Mouse (Mus musculus) small intestine, adult 2 months (tissue): Measurements from ENCODE around the gene Shc4.

ENCODE experiments used
- CTCF ChIP-seq: fragments of 200-500 bp; IDR thresholded peaks from 2 replicates; pipeline ENCODE4 v1.5.1; 2012; ENCODE audit warnings: low read depth, mild to moderate bottlenecking, control low read depth, inconsistent platforms, low read length, moderate library complexity, mixed read lengths; ENCODE audit not compliant: insufficient replicate concordance, insufficient read length; ENCODE audit errors: extremely low read depth
- POLR2A ChIP-seq: fragments of 200-500 bp; IDR thresholded peaks from 2 replicates; pipeline ENCODE4 v1.6.1; 2012; ENCODE audit warnings: low read depth, mild to moderate bottlenecking, control low read depth, inconsistent platforms, low read length, moderate library complexity

GRCm38 (mm10) chr2:125602970-125603369, 121.0 kb downstream of the Shc4 start:
- TF ChIP-seq POLR2A: no peak
- no peak for TF ChIP-seq CTCF
